Mouse (Mus musculus) liver, embryonic 11.5 days (tissue): Measurements from ENCODE around the gene Ndufa11. TPM values are rescaled to one million over a fixed set of nuclear protein-coding genes. Genes with fewer than 3 reads are reported as not detected.

Source experiments
- ATAC-seq: fragments of 200-750 bp; cut with Nextera tagmentation; replicated peaks from 2 replicates; pipeline ENCODE4 v1.8.0; 2017; ENCODE audit warnings: moderate number of reproducible peaks, mild to moderate bottlenecking, moderate TSS enrichment, moderate library complexity; ENCODE audit not compliant: low FRiP score
- DNase-seq: peaks from one replicate; pipeline ENCODE4 v3.0.0-alpha.2; 2017; ENCODE audit warnings: low spot score
- H3K27ac ChIP-seq: fragments of 300-500 bp; sonication (generic); 2 replicates; pipeline ENCODE4 v1.5.1; 2014; ENCODE audit warnings: mild to moderate bottlenecking, low read depth, low read length, control low read depth
- H3K27me3 ChIP-seq: fragments of 300-500 bp; sonication (generic); replicated peaks from 2 replicates; pipeline ENCODE4 v1.6.1; 2014; ENCODE audit warnings: low read length, mixed read lengths; ENCODE audit not compliant: control insufficient read depth, insufficient read depth
- H3K36me3 ChIP-seq: fragments of 300-500 bp; sonication (generic); 2 replicates; pipeline ENCODE4 v1.6.1; 2014; ENCODE audit warnings: mild to moderate bottlenecking, low read length, moderate library complexity, mixed read lengths; ENCODE audit not compliant: control insufficient read depth, insufficient read depth
- H3K4me1 ChIP-seq: fragments of 300-500 bp; sonication (generic); replicated peaks from 2 replicates; pipeline ENCODE4 v1.6.1; 2014; ENCODE audit warnings: low read length, mixed read lengths; ENCODE audit not compliant: control insufficient read depth, insufficient read depth
- H3K4me2 ChIP-seq: fragments of 300-500 bp; sonication (generic); 2 replicates; pipeline ENCODE4 v1.6.1; 2014; ENCODE audit warnings: mild to moderate bottlenecking, control low read depth, moderate library complexity
- H3K4me3 ChIP-seq: fragments of 300-500 bp; sonication (generic); 2 replicates; pipeline ENCODE4 v1.5.1; 2014; ENCODE audit warnings: low read depth, low read length, control low read depth
- H3K9ac ChIP-seq: fragments of 300-500 bp; sonication (generic); 2 replicates; pipeline ENCODE4 v1.6.1; 2014; ENCODE audit warnings: low read depth, low read length, control low read depth
- H3K9me3 ChIP-seq: fragments of 300-500 bp; sonication (generic); 2 replicates; pipeline ENCODE4 v1.6.1; 2016; ENCODE audit warnings: low read length, inconsistent platforms, mixed read lengths; ENCODE audit not compliant: control insufficient read depth
- WGBS: fragments of 180-500 bp; shearing (Covaris S2); extraction: QIAGEN DNeasy Blood & Tissue Kit; methylation state at CpG from one replicate; pipeline ENCODE4 v1.1.7; 2014; 5-methylcytosine and 5-hydroxymethylcytosine counted together
- polyA plus RNA-seq: library from polyadenylated mRNA; unstranded; fragments of >200 nt; fragmentation: Nextera tagmentation; extraction: Ambion mirVana; gene quantifications from 2 replicates; pipeline ENCODE4 v1.2.1, GENCODE M21; 2014

The Ndufa11 gene
- polyA plus RNA-seq, 1 experiment from 2014 or later, result 358 TPM

DNA sequence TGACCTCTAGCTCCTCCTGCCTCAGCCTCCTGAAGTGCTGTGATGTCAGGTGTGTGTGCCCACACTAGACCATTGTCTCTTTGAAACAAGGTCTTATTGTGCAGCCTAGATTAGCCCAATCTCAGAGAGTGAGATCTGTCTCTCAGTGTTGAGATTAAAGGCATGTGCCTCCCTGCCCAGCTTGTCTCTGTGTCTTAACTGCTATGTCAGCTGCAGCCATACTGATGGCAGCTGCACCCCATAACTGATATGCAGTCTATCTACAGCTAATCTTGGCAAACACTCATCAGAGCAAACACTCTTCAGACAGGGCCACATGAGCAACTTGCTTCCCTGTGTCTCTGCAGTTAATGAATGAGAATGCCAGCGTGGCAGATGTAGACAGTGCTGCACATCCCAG is 11.1 kb upstream of the Ndufa11 start:
- no peak overlapping the region for H3K27ac ChIP-seq
- no peaks in the 10 kb centered on the region for H3K9me3 ChIP-seq
- H3K4me1 ChIP-seq, result no peaks in the 10 kb centered on the region
- no peak overlapping the region for H3K4me2 ChIP-seq
- WGBS, result 92% methylated on average over 1 of the region's 1 CpGs
- no peaks in the 10 kb centered on the region for H3K27me3 ChIP-seq
- no peak overlapping the region for H3K4me3 ChIP-seq
- peaks cover 86% of the 10 kb centered on the region for H3K36me3 ChIP-seq
- no peak for DNase-seq
- ATAC-seq, result peak; percentile 62
- no peak overlapping the region for H3K9ac ChIP-seq

DNA sequence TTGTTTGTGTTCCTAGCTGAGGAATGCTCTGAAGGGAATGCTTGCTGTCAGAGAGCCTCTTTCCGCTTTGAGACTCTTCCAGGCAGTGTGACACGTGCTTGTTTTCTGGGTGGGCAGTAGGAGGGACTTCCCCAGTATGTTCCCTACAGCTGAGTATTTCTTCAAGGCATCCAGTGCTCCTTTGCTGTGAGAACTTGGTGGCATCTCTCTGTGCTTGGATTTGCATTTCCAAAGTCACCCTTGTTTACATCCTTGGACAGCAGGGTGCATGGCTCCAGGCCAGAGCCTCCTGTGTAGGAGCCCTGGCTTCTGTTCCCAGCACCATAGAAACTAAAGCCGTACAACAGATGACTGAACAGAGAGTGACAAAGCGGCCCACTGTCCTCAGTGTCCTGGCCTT is 8.9 kb upstream of the Ndufa11 start:
- 88% methylated on average over 4 of the region's 4 CpGs for WGBS
- no peaks in the 10 kb centered on the region for H3K9me3 ChIP-seq
- no peak for ATAC-seq
- H3K36me3 ChIP-seq, result peaks cover 87% of the 10 kb centered on the region
- H3K4me2 ChIP-seq, result no peak overlapping the region
- H3K9ac ChIP-seq, result no peak overlapping the region
- no peaks in the 10 kb centered on the region for H3K4me1 ChIP-seq
- H3K4me3 ChIP-seq, result no peak overlapping the region
- H3K27me3 ChIP-seq, result no peaks in the 10 kb centered on the region
- no peak for DNase-seq
- H3K27ac ChIP-seq, result no peak overlapping the region

DNA sequence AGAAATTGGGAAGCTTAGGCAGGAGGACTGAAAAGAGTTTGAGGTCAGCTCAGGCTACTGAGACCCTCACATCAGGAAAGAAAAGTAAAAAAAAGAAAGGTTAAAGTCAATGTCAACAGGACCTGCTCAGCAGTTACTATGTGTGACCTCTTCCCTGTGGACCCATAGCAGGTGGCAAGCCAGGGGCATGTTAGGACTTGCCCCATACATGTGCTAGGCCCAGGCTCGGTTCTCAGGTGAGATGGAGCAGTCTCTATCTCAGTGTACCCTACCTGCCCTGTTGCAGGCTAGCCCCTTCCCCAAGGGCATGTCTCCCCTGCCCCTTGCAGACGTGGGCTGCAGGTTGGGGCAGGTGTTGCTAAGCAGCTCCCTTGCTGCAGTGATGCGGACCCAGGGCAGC is 7.9 kb upstream of the Ndufa11 start:
- DNase-seq, result no peak
- no peaks in the 10 kb centered on the region for H3K9me3 ChIP-seq
- ATAC-seq, result no peak
- H3K27ac ChIP-seq, result no peak overlapping the region; the same call in 1 of the 2 replicates
- no peak overlapping the region for H3K4me3 ChIP-seq
- no peaks in the 10 kb centered on the region for H3K27me3 ChIP-seq
- no peak overlapping the region for H3K4me2 ChIP-seq
- WGBS, result 94% methylated on average over 3 of the region's 3 CpGs
- H3K36me3 ChIP-seq, result peaks cover 79% of the 10 kb centered on the region
- no peaks in the 10 kb centered on the region for H3K4me1 ChIP-seq
- no peak overlapping the region for H3K9ac ChIP-seq

DNA sequence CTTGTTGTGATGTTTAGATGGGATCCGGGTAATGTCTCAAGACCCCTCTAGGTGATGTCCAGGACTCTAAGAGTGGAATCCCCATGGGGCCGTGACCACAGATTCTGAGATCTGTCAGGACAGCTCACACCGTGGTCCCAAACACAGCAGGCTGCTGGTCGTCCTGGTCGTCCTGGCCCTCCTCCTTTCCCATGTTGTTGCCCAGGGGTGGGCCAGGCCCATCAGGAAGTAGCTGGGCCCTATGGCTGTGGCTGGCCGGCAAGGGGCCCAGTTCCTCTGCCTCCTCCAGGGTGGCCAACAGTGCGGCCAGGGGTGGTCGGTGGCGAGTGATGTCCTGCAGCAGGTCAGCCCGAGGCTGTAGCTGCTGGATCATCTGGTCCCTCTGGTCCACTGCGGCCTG is 2.2 kb upstream of the Ndufa11 start:
- peak overlapping the region; percentile 80 for H3K4me2 ChIP-seq
- H3K9ac ChIP-seq, result no peak overlapping the region
- peaks cover 16% of the 10 kb centered on the region for H3K4me1 ChIP-seq
- H3K27ac ChIP-seq, result no peak overlapping the region
- H3K27me3 ChIP-seq, result no peaks in the 10 kb centered on the region
- peaks cover 25% of the 10 kb centered on the region for H3K36me3 ChIP-seq
- WGBS, result 49% methylated on average over 11 of the region's 11 CpGs
- no peaks in the 10 kb centered on the region for H3K9me3 ChIP-seq
- ATAC-seq (no peak), DNase-seq (no peak)
- H3K4me3 ChIP-seq, result no peak overlapping the region; the same call in 1 of the 2 replicates

DNA sequence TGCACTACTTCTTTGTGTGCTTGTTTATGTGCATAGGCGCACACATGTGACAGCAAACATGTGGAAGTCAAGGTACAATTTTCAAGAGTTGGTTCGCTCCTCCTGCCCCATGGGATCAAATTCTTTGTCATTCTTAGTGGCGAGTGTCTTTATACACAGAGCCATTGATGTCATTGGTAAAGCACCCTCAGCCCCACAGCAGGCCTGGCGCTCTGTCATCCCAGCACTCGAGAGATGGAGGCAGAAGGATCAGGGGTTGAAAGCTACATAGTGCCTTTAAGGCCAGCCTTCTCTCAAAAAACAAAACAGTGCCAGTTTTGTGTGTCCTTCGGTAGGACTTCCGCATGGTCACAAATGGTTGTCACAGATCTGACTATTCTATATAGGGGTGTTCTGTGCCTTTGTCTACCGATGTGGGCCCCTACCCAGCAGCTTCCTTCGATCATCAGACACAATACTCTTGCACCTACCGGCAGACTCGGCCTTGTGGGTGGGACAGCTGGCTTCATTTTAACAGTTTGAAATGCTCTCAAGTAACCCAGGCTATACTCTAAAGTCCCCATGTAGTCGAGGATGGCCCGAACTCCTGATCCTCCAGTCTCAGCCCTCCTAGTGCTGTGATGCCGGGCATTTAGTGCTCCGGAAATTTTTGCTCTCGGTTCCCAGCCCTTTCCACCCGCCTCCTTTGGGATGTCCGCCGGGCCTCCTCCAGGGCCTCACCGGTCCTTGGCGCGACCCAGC is 1.5 kb upstream of the Ndufa11 start:
- ATAC-seq, result no peak
- peaks cover 16% of the 10 kb centered on the region for H3K4me1 ChIP-seq
- H3K9me3 ChIP-seq, result no peaks in the 10 kb centered on the region
- H3K27ac ChIP-seq, result no peak overlapping the region
- H3K4me2 ChIP-seq, result peak overlapping the region; percentile 80
- H3K36me3 ChIP-seq, result peaks cover 20% of the 10 kb centered on the region
- H3K27me3 ChIP-seq, result no peaks in the 10 kb centered on the region
- peak; percentile 51 for DNase-seq
- H3K4me3 ChIP-seq, result peak overlapping the region; percentile 70
- peak overlapping the region; percentile 68 for H3K9ac ChIP-seq
- WGBS, result 27% methylated on average over 22 of the region's 22 CpGs

DNA sequence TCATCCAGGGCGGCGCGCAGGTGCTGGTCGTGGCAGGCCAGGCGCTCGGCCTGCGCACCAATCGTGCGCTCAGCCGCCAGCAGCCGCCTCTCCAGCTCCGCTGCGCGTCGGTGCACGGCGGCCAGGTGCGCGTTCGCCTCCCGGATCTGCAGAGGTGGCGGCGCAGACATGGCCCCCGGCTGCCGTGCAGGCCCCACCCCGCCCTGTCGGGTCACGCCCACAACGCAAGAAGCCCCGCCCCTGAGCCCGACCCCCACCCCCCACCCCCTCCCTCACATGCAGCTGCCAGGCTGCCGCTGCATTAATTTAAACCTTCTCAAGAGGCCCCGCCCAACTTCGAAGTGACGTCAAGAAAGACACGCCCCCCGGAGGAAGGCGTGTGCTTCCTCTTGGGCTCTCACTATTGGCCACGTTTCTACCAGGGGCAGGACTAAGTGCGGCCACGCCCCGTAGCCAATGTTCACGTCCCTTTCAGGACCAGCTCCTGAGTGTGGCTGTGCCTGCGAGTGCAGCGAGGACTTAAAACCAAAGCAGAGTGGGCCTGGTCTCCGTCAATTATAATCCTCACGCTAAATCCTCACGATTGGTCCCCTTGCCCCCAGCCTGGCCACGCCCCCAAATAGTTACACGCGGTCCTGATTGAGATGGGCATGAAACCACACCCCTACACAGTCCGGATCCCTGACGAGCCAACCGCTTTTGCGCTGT is 758 bp upstream of the Ndufa11 start:
- no peaks in the 10 kb centered on the region for H3K9me3 ChIP-seq

DNA sequence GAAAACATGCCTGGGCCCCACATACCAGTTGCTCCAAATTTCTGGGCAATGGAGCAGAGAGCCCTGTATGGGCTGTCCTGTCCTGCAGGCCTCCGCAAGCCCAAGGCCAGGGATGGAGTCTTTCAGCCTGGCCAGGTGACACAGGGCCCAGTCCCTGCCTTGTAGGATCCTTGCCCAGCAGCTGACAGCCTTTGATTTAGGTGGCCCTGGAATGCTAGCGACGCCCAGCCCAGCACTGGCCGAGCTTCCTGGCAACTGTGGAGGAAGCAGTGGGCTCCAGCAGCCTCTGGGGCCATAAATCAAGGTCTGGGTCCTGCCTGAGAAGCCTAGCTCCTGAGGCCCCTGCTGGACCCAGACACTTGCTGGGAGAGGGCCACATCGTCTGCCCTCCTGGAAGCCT is 4.9 kb downstream of the Ndufa11 start:
- Histone ChIP-seq H3K9me3 (no peaks in the 10 kb centered on the region), H3K4me1 (peaks cover 17% of the 10 kb centered on the region), H3K9ac (no peak overlapping the region), H3K4me3 (no peak overlapping the region), H3K27me3 (no peaks in the 10 kb centered on the region; the same call in 1 of the 2 replicates), H3K4me2 (no peak overlapping the region), H3K27ac (no peak overlapping the region), H3K36me3 (peaks cover 15% of the 10 kb centered on the region; the same call in 1 of the 2 replicates)
- ATAC-seq (no peak), DNase-seq (no peak)
- WGBS, result 69% methylated on average over 5 of the region's 5 CpGs

More for the DNA sequence above, 758 bp upstream of the Ndufa11 start:
- H3K4me1 ChIP-seq, result peaks cover 16% of the 10 kb centered on the region
- H3K27me3 ChIP-seq, result no peaks in the 10 kb centered on the region
- peak overlapping the region; percentile 80 for H3K4me2 ChIP-seq
- DNase-seq, result peak; percentile 98
- H3K36me3 ChIP-seq, result peaks cover 14% of the 10 kb centered on the region
- ATAC-seq, result peak; percentile 87
- WGBS, result 0% methylated on average over 55 of the region's 55 CpGs
- peak overlapping the region; percentile 70 for H3K4me3 ChIP-seq
- peak overlapping the region; percentile 68 for H3K9ac ChIP-seq
- peak overlapping the region; percentile 47; the same call in 1 of the 2 replicates for H3K27ac ChIP-seq

DNA sequence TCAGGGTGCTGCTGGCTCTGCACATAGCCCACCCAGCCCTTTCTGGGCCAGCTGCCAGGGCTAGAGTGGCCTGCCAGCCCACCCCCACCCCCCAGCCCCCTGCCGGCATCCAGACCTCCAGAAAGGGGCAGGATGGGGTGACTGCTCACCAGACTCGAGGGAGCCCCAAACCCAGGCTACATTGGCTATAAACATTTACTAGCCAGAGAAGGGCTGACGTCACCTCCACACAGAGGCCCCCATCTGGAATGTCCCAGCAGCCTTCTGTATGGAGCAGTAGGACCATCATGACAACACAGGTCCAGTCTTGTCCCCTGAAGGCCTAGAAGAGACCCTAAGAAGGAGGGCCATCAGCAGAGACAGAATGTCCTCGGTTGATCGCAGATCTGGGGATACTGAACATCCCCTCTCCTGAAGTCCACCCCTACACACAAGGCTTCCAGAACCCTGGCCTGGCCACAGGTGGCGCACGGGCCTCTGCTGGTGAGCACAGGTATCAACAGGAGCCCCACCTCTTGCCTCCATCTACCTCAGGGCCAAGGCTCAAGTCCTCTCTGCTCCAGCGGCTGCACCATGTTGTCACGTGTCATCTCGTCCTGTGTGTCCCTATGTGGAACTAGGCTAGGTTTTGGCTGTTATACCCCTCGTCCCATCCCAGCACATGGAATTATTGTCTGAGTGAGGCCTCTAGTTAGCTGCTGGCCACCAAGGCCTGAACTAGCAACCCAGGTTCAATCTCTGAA is 6.0 kb downstream of the Ndufa11 start:
- ATAC-seq (no peak), DNase-seq (no peak)
- H3K9ac ChIP-seq, result no peak overlapping the region
- peaks cover 15% of the 10 kb centered on the region; the same call in 1 of the 2 replicates for H3K36me3 ChIP-seq
- H3K27ac ChIP-seq, result no peak overlapping the region
- peaks cover 23% of the 10 kb centered on the region for H3K4me1 ChIP-seq
- H3K27me3 ChIP-seq, result peaks cover 5% of the 10 kb centered on the region; the same call in 1 of the 2 replicates
- no peak overlapping the region for H3K4me2 ChIP-seq
- no peaks in the 10 kb centered on the region for H3K9me3 ChIP-seq
- H3K4me3 ChIP-seq, result no peak overlapping the region
- 83% methylated on average over 11 of the region's 11 CpGs for WGBS
